Mouse (Mus musculus): ENCODE results near the gene Eef2.
"Not testable (repeated sequence)": the region's sequence is repeated elsewhere in the genome, so short reads cannot be mapped to it uniquely, and the experiment has no call there.

DNA sequence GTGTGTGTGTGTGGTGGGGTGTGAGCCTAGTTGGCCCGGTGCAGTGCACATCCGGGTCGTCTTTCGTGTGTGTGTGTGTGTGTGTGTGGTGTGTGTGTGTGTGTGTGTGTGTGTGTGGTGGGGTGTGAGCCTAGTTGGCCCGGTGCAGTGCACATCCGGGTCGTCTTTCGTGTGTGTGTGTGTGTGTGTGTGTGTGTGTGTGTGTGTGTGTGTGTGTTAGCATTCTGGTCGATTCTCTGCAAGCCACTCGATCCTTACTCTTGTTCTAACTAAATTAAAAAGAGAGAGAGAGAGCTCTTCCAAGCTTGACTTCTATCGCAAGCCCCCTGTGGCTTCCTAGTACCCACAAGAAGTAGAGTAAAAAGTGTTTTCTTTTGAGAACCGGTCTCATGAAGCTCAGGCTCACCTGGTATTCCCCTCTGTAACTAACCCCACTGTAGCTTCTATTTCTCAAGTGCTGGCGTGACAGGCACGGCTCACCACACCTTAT, 7.0 kb upstream of the Eef2 start:
- not testable (repeated sequence) for TF ChIP-seq CTCF, EP300 (IDR thresholded peaks at IDR 0.05)
